Mouse (Mus musculus) MEL (cell line): ENCODE data around the gene Ctns. TPM values are rescaled to one million over a fixed set of nuclear protein-coding genes. Genes with fewer than 3 reads are reported as not detected.

Experiments used
- DNase-seq: peaks from one replicate; pipeline ENCODE4 v3.0.0; 2011; ENCODE audit warnings: low read depth, low spot score
- H3K27ac ChIP-seq: 2 replicates; pipeline ENCODE4 v1.5.1; 2012; ENCODE audit warnings: low read depth, mild to moderate bottlenecking, control low read depth, low read length, moderate library complexity; ENCODE audit not compliant: control insufficient read depth
- H3K27me3 ChIP-seq, 2 experiments: fragments of 150-350 bp in 1 of 2; sonication (generic) in 1 of 2; 2 replicates each; pipeline ENCODE4 v1.6.1; 2012; ENCODE audit warnings: low read length in 2 of 2, mild to moderate bottlenecking in 2 of 2, improper control_type of control experiment in 1 of 2, moderate library complexity in 1 of 2; ENCODE audit not compliant: insufficient read depth in 2 of 2, control insufficient read depth in 1 of 2
- H3K36me3 ChIP-seq, 2 experiments: 2 replicates each; pipeline ENCODE4 v1.6.1; 2012 to 2014; ENCODE audit warnings: low read length in 2 of 2, improper control_type of control experiment in 1 of 2, inconsistent platforms in 1 of 2, mild to moderate bottlenecking in 1 of 2; ENCODE audit not compliant: insufficient read depth in 2 of 2, control insufficient read depth in 1 of 2
- H3K4me1 ChIP-seq, 2 experiments: fragments of 150-350 bp in 1 of 2; sonication (generic) in 1 of 2; 2 replicates each; pipeline ENCODE4 v1.6.1; 2012; ENCODE audit warnings: low read length in 2 of 2, improper control_type of control experiment in 1 of 2, mild to moderate bottlenecking in 1 of 2; ENCODE audit not compliant: insufficient read depth in 2 of 2, control insufficient read depth in 1 of 2
- H3K4me3 ChIP-seq, 2 experiments: fragments of 150-350 bp in 1 of 2; sonication (generic) in 1 of 2; 2 replicates each; pipeline ENCODE4 v1.5.1; 2012; ENCODE audit warnings: low read depth in 2 of 2, low read length in 2 of 2, mild to moderate bottlenecking in 2 of 2, moderate library complexity in 2 of 2, control low read depth in 1 of 2, improper control_type of control experiment in 1 of 2; ENCODE audit not compliant: control insufficient read depth in 1 of 2, insufficient read depth in 1 of 2
- H3K79me2 ChIP-seq: 2 replicates; pipeline ENCODE4 v1.6.1; 2012; ENCODE audit warnings: mild to moderate bottlenecking, low read length, moderate library complexity; ENCODE audit not compliant: control insufficient read depth, poor library complexity, insufficient read depth
- H3K9ac ChIP-seq: 2 replicates; pipeline ENCODE4 v1.6.1; 2012; ENCODE audit warnings: low read depth, mild to moderate bottlenecking, control low read depth, low read length, moderate library complexity; ENCODE audit not compliant: control insufficient read depth, poor library complexity, severe bottlenecking
- H3K9me3 ChIP-seq: fragments of 150-350 bp; sonication (generic); replicated peaks from 2 replicates; pipeline ENCODE4 v1.6.1; 2012; ENCODE audit warnings: mild to moderate bottlenecking, low read length, improper control_type of control experiment, moderate library complexity; ENCODE audit not compliant: insufficient read depth
- BHLHE40 ChIP-seq: IDR thresholded peaks from 2 replicates; pipeline ENCODE4 v1.6.1; 2012; ENCODE audit warnings: low read depth, mild to moderate bottlenecking, inconsistent platforms, low read length, improper control_type of control experiment, borderline replicate concordance
- CHD2 ChIP-seq: IDR thresholded peaks from 2 replicates; pipeline ENCODE4 v1.6.1; 2011; ENCODE audit warnings: low read length, improper control_type of control experiment
- CTCF ChIP-seq, 3 experiments: IDR thresholded peaks in 2 of 3; conservative IDR thresholded peaks in 1 of 3; 2 replicates each; pipeline ENCODE4 v1.5.1; 2011 to 2012; ENCODE audit warnings: low read length in 3 of 3, low read depth in 2 of 3, mild to moderate bottlenecking in 2 of 3, improper control_type of control experiment in 1 of 3, inconsistent platforms in 1 of 3, mixed read lengths in 1 of 3, moderate library complexity in 1 of 3; ENCODE audit not compliant: control insufficient read depth in 1 of 3, insufficient read depth in 1 of 3, poor library complexity in 1 of 3, severe bottlenecking in 1 of 3
- ELF1 ChIP-seq: IDR thresholded peaks from 2 replicates; pipeline ENCODE4 v1.6.1; 2014; ENCODE audit warnings: low read depth, mild to moderate bottlenecking, inconsistent platforms, low read length, improper control_type of control experiment, moderate library complexity
- EP300 ChIP-seq, 2 experiments: IDR thresholded peaks; 2 replicates each; pipeline ENCODE4 v1.6.1; 2011; ENCODE audit warnings: improper control_type of control experiment in 2 of 2, low read length in 2 of 2, low read depth in 1 of 2, mild to moderate bottlenecking in 1 of 2
- ETS1 ChIP-seq: IDR thresholded peaks from 2 replicates; pipeline ENCODE4 v1.6.1; 2012; ENCODE audit warnings: low read depth, mild to moderate bottlenecking, inconsistent platforms, low read length, improper control_type of control experiment, moderate library complexity
- GABPA ChIP-seq: IDR thresholded peaks from 2 replicates; pipeline ENCODE4 v1.6.1; 2012; ENCODE audit warnings: low read depth, mild to moderate bottlenecking, inconsistent platforms, low read length, improper control_type of control experiment, moderate library complexity
- GATA1 ChIP-seq: IDR thresholded peaks from 2 replicates; pipeline ENCODE4 v1.6.1; 2011; ENCODE audit warnings: low read depth, low read length, improper control_type of control experiment
- HCFC1 ChIP-seq: IDR thresholded peaks from 2 replicates; pipeline ENCODE4 v1.6.1; 2012; ENCODE audit warnings: low read depth, mild to moderate bottlenecking, inconsistent platforms, low read length, improper control_type of control experiment, moderate library complexity
- JUND ChIP-seq: IDR thresholded peaks from 2 replicates; pipeline ENCODE4 v1.6.1; 2011; ENCODE audit warnings: low read depth, mild to moderate bottlenecking, improper control_type of control experiment, low read length
- MAZ ChIP-seq: IDR thresholded peaks from 2 replicates; pipeline ENCODE4 v1.6.1; 2012; ENCODE audit warnings: low read depth, mild to moderate bottlenecking, inconsistent platforms, low read length, improper control_type of control experiment
- MEF2A ChIP-seq: IDR thresholded peaks from 2 replicates; pipeline ENCODE4 v1.6.1; 2014; ENCODE audit warnings: low read depth, mild to moderate bottlenecking, inconsistent platforms, low read length, improper control_type of control experiment; ENCODE audit not compliant: poor library complexity, insufficient replicate concordance, severe bottlenecking; ENCODE audit errors: extremely low read depth
- MYB ChIP-seq: IDR thresholded peaks from 2 replicates; pipeline ENCODE4 v1.6.1; 2011; ENCODE audit warnings: mild to moderate bottlenecking, low read depth, low read length, improper control_type of control experiment
- NELFE ChIP-seq: IDR thresholded peaks from 2 replicates; pipeline ENCODE4 v1.6.1; 2011; ENCODE audit warnings: low read depth, low read length, improper control_type of control experiment
- POLR2A ChIP-seq, 2 experiments: IDR thresholded peaks; 2 replicates each; pipeline ENCODE4 v1.6.1; 2011 to 2012; ENCODE audit warnings: low read length in 2 of 2, mild to moderate bottlenecking in 2 of 2, control low read depth in 1 of 2, improper control_type of control experiment in 1 of 2, low read depth in 1 of 2, moderate library complexity in 1 of 2; ENCODE audit not compliant: control insufficient read depth in 1 of 2, insufficient read depth in 1 of 2, poor library complexity in 1 of 2
- POLR2AphosphoS2 ChIP-seq: IDR thresholded peaks from 2 replicates; pipeline ENCODE4 v1.6.1; 2011; ENCODE audit warnings: low read length, improper control_type of control experiment
- POLR2AphosphoS5 ChIP-seq: IDR thresholded peaks from 2 replicates; pipeline ENCODE4 v1.6.1; 2012; ENCODE audit warnings: low read depth, borderline replicate concordance, mild to moderate bottlenecking, inconsistent platforms, low read length, moderate library complexity, mixed read lengths
- RAD21 ChIP-seq: IDR thresholded peaks from 2 replicates; pipeline ENCODE4 v1.6.1; 2011; ENCODE audit warnings: mild to moderate bottlenecking, low read depth, low read length, improper control_type of control experiment
- RCOR1 ChIP-seq: IDR thresholded peaks from 2 replicates; pipeline ENCODE4 v1.6.1; 2012; ENCODE audit warnings: low read depth, mild to moderate bottlenecking, inconsistent platforms, low read length, improper control_type of control experiment
- SMC3 ChIP-seq: IDR thresholded peaks from 2 replicates; pipeline ENCODE4 v1.6.1; 2011; ENCODE audit warnings: low read depth, low read length, improper control_type of control experiment
- UBTF ChIP-seq: IDR thresholded peaks from 2 replicates; pipeline ENCODE4 v1.6.1; 2012; ENCODE audit warnings: low read depth, mild to moderate bottlenecking, inconsistent platforms, low read length, improper control_type of control experiment, moderate library complexity, borderline replicate concordance; ENCODE audit not compliant: insufficient read depth
- USF1 ChIP-seq: IDR thresholded peaks from 2 replicates; pipeline ENCODE4 v1.6.1; 2014; ENCODE audit warnings: low read depth, mild to moderate bottlenecking, inconsistent platforms, low read length, improper control_type of control experiment, moderate library complexity
- USF2 ChIP-seq, 2 experiments: IDR thresholded peaks; 2 replicates each; pipeline ENCODE4 v1.6.1; 2011 to 2012; ENCODE audit warnings: improper control_type of control experiment in 2 of 2, low read length in 2 of 2, borderline replicate concordance in 1 of 2, inconsistent platforms in 1 of 2, low read depth in 1 of 2, mild to moderate bottlenecking in 1 of 2; ENCODE audit not compliant: insufficient read depth in 1 of 2
- ZC3H11A ChIP-seq: IDR thresholded peaks from 2 replicates; pipeline ENCODE4 v1.6.1; 2012; ENCODE audit warnings: low read depth, mild to moderate bottlenecking, inconsistent platforms, low read length, improper control_type of control experiment
- ZKSCAN1 ChIP-seq: IDR thresholded peaks from 2 replicates; pipeline ENCODE4 v1.6.1; 2012; ENCODE audit warnings: low read depth, mild to moderate bottlenecking, inconsistent platforms, low read length, improper control_type of control experiment, moderate library complexity
- ZMIZ1 ChIP-seq: IDR thresholded peaks from 2 replicates; pipeline ENCODE4 v1.6.1; 2012; ENCODE audit warnings: low read depth, mild to moderate bottlenecking, inconsistent platforms, low read length, improper control_type of control experiment, moderate library complexity
- ZNF384 ChIP-seq: IDR thresholded peaks from 2 replicates; pipeline ENCODE4 v1.6.1; 2012; ENCODE audit warnings: low read depth, mild to moderate bottlenecking, inconsistent platforms, low read length, improper control_type of control experiment
- polyA plus RNA-seq, 2 experiments: library from polyadenylated mRNA; stranded (reverse) in 1 of 2; unstranded in 1 of 2; fragments of >175 nt in 1 of 2; fragments of >200 nt in 1 of 2; gene quantifications; 2 replicates each; pipeline versions ENCODE4 v1.2.1 to v1.2.4; 2012; ENCODE audit warnings: low replicate concordance in 2 of 2, low read depth in 1 of 2; ENCODE audit not compliant: insufficient read length in 2 of 2, insufficient read depth in 1 of 2, missing spikeins in 1 of 2
- total RNA-seq: library from RNA; depleted of rRNA; stranded (reverse); fragments of 300-350 nt; gene quantifications from 2 replicates; pipeline ENCODE4 v1.2.3, GENCODE M21; 2012

The Ctns gene
- total and polyA plus RNA-seq, 3 experiments = 5.4 to 9.4 TPM; not detected in 1

DNA sequence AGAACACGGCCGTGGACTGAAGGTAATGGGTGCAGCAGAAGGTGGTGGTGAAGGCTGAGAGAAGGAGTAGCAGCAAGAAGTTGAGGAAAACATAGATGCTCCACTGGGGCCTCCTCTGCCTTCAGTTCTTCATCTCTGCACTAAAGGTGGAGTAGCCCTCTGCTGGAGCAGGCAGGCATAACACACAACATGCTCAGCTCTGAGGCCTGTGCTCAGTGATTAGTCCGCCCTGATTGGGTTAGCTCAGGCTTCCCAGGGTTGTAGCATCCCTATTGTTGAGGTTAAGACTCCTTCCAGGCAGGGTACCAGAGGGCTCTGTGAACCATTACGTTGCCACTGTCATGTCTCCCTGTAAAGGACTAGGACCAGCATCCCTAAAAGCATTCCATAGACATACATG is 29.6 kb downstream of the Ctns start:
- peak; percentile 85 for DNase-seq
- H3K27ac ChIP-seq = no peak overlapping the region
- peaks cover 4 to 8% of the 10 kb centered on the region in 2 experiments; a peak in 3 of 4 replicates for H3K36me3 ChIP-seq
- no peaks in the 10 kb centered on the region for H3K9me3 ChIP-seq
- H3K27me3 ChIP-seq = no peaks in the 10 kb centered on the region
- no peaks in the 10 kb centered on the region for H3K4me1 ChIP-seq
- H3K9ac ChIP-seq = no peak overlapping the region
- H3K79me2 ChIP-seq = peaks cover 5% of the 10 kb centered on the region
- no peak overlapping the region for H3K4me3 ChIP-seq
- no peak for TF ChIP-seq BHLHE40
- no peak for TF ChIP-seq POLR2AphosphoS2
- 0 out of 2 replicates have a peak, but pooled peaks have one; percentile 15 for TF ChIP-seq ELF1
- peak; percentile 58 for TF ChIP-seq RAD21
- TF ChIP-seq HCFC1 = peak; percentile 21; the same call in 1 of the 2 replicates
- no peak for TF ChIP-seq GATA1
- no peak for TF ChIP-seq ETS1
- TF ChIP-seq JUND = 0 out of 2 replicates have a peak, but pooled peaks have one; percentile 24
- peak; percentile 37; the same call in 1 of the 2 replicates for TF ChIP-seq ZC3H11A
- 0 out of 2 replicates have a peak, but pooled peaks have one; percentile 18 for TF ChIP-seq RCOR1
- TF ChIP-seq ZKSCAN1 = 0 out of 2 replicates have a peak, but pooled peaks have one; percentile 13
- TF ChIP-seq EP300 (IDR thresholded peaks at IDR 0.05; ENCODE audit: low read depth in 1 of 2, low read length in 2 of 2) = no peak
- TF ChIP-seq SMC3 = peak; percentile 74
- TF ChIP-seq MAZ = 0 out of 2 replicates have a peak, but pooled peaks have one; percentile 28
- TF ChIP-seq CTCF (IDR thresholded peaks at IDR 0.05 in 2 of 3, conservative IDR thresholded peaks at IDR 0.05 in 1 of 3; ENCODE audit: control insufficient read depth in 1 of 3, insufficient read depth in 1 of 3, low read depth in 2 of 3, low read length in 3 of 3, poor library complexity in 1 of 3, severe bottlenecking in 1 of 3) = peak; percentile 70 to 81 (median 81)
- no peak for TF ChIP-seq MEF2A

DNA sequence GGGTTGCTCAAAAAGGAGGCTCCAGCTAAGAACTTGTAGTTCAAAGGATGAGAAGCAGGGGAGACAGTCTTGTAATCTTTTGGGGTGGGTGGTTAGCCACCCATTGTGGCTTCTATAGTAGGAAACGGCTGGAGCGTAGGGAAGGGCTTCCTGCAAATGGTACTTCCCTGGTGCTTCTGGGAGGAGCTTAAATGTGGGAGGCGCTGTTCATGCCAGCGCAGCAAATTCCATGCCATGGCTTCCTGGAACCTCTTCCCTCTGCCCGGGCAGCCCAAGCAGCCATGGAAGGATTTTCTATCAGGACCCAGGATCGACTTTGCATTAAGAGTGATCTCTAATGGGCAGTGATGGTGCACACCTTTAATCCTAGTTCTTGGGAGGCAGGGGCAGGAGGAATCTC is 30.3 kb downstream of the Ctns start:
- DNase-seq = no peak
- H3K4me3 ChIP-seq = no peak overlapping the region
- H3K27me3 ChIP-seq = no peaks in the 10 kb centered on the region
- peaks cover 2% of the 10 kb centered on the region; the same call in 1 of the 2 replicates for H3K79me2 ChIP-seq
- no peaks in the 10 kb centered on the region for H3K4me1 ChIP-seq
- no peaks in the 10 kb centered on the region for H3K9me3 ChIP-seq
- TF ChIP-seq RCOR1 (no peak), CHD2 (no peak), USF1 (no peak), POLR2AphosphoS5 (no peak), MEF2A (no peak), JUND (no peak), NELFE (no peak), UBTF (no peak), MYB (no peak), GABPA (no peak), USF2 (IDR thresholded peaks at IDR 0.05; ENCODE audit: borderline replicate concordance in 1 of 2, insufficient read depth in 1 of 2, low read depth in 1 of 2, low read length in 2 of 2) (no peak), ZNF384 (no peak), ETS1 (no peak), ELF1 (no peak), SMC3 (no peak), ZMIZ1 (no peak), POLR2A (IDR thresholded peaks at IDR 0.05; ENCODE audit: control insufficient read depth in 1 of 2, insufficient read depth in 1 of 2, low read depth in 1 of 2, low read length in 2 of 2, poor library complexity in 1 of 2) (no peak), ZKSCAN1 (no peak)
- TF ChIP-seq, all 39 proteins: peak for 0
- Histone ChIP-seq H3K27ac (no peak overlapping the region), H3K36me3 (peaks cover 0 to 4% of the 10 kb centered on the region in 2 experiments; a peak in 1 of 4 replicates), H3K9ac (no peak overlapping the region)
